Mouse (Mus musculus) adrenal gland, adult 18-20 months (tissue): ENCODE results near the gene Slc25a39. TPM values are rescaled to one million over a fixed set of nuclear protein-coding genes. Genes with fewer than 3 reads are reported as not detected.

Experiments used
- microRNA-seq, 2 experiments: library from miRNA; unstranded; fragments of <30 nt; microRNA quantifications; one replicate each; pipeline ENCODE4 v1.2.0; 2021; ENCODE audit warnings: borderline number of aligned reads in 2 of 2
- total RNA-seq, 2 experiments: library from RNA; stranded (reverse); gene quantifications; 1 replicate in 1 of 2; 2 replicates in 1 of 2; pipeline ENCODE4 v1.2.3; 2021

Gene Slc25a39
- total RNA-seq, 2 experiments from 2014 or later, result 461 to 466 TPM

Small RNA genes within 50 kb of the gene (microRNA-seq; reads per million reads assigned to microRNA genes)
- gene Mir6930, result 0.47 to 1.8 reads per million in 2 experiments

Other genes with a start within 250 kb of the Slc25a39 start
- 100 to 1,000 TPM in 1 of 2 experiments, 10 to 100 TPM in 1; 83.9 to 102 TPM for gene Lsm12, start 222.7 kb downstream of the Slc25a39 start, total RNA-seq
- gene G6pc3, start 218.3 kb downstream of the Slc25a39 start, total RNA-seq, result 100 to 1,000 TPM; 121 to 128 TPM
- 100 to 1,000 TPM in 1 of 2 experiments, 10 to 100 TPM in 1; 79.1 to 115 TPM for gene Hdac5, start 177.8 kb downstream of the Slc25a39 start, total RNA-seq
- under 1 TPM in 1 of 2 experiments, not detected in 1; 0.46 TPM for gene BC030867, start 159.1 kb downstream of the Slc25a39 start, total RNA-seq
- gene Asb16, start 139.2 kb downstream of the Slc25a39 start, total RNA-seq, result under 1 TPM; 0.30 to 0.61 TPM
- gene Tmub2, start 123.0 kb downstream of the Slc25a39 start, total RNA-seq, result 10 to 100 TPM; 43.3 to 55.3 TPM
- 10 to 100 TPM; 44.3 to 53.4 TPM for gene Atxn7l3, start 111.3 kb downstream of the Slc25a39 start, total RNA-seq
- 100 to 1,000 TPM in 1 of 2 experiments, 10 to 100 TPM in 1; 93.7 to 117 TPM for gene Ubtf, start 88.2 kb downstream of the Slc25a39 start, total RNA-seq
- gene Slc4a1, start 41.7 kb downstream of the Slc25a39 start, total RNA-seq, result under 1 TPM; 0.23 to 0.80 TPM
- 10 to 100 TPM; 40.0 to 45.9 TPM for gene Rundc3a, start 14.5 kb downstream of the Slc25a39 start, total RNA-seq
- 100 to 1,000 TPM; 156 to 181 TPM for gene Grn, start 22.4 kb upstream of the Slc25a39 start, total RNA-seq
- gene Fam171a2, start 39.7 kb upstream of the Slc25a39 start, total RNA-seq, result 1 to 10 TPM; 3.4 to 3.5 TPM
- 1 to 10 TPM; 3.4 to 3.6 TPM for gene Itga2b, start 62.2 kb upstream of the Slc25a39 start, total RNA-seq
- 10 to 100 TPM; 24.6 to 29.8 TPM for gene Gpatch8, start 148.4 kb upstream of the Slc25a39 start, total RNA-seq
- gene Gm11627, start 171.5 kb upstream of the Slc25a39 start, total RNA-seq, result not detected
- gene Fzd2, start 196.4 kb upstream of the Slc25a39 start, total RNA-seq, result 1 to 10 TPM; 2.6 to 3.6 TPM